9 mouse cellular contexts compared by ENCODE assay signal in the genomic region with DNA sequence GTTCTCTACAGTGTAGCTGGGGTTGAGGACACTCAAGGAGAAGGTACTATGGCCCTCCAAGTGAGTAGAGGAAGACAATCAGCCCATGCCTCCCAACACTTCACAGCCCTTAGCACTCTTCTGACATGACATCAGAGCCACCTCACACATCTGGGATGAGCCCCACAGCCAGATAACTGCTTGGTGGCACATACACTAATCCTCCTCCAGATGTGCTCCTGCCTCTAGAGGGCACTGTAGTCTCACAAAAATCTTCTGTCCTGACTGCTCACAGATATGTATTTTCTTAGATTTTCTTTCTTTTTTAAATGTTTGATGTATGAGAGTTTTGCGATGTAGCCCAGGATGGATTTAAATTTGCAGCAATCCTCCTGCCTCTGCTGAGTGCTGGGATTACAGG. TPM values are rescaled to one million over a fixed set of nuclear protein-coding genes. Genes with fewer than 3 reads are reported as not detected.
DNase-seq lines count a peak whose midpoint lies in the region; ATAC-seq and TF ChIP-seq lines count a peak whose summit lies in the region.
"Had no signal": no experiment of that assay in that cellular context is flagged by ENCODE, and none has a peak within 500 bp of the region (broad histone marks: within the 10 kb centered on the region; RNA-seq: fewer than 3 reads in every experiment).

No protein-coding gene starts in this region.

- no peak overlapping the region for H3K9ac ChIP-seq in midbrain, postnatal 0 days (replicated peaks; ENCODE audit: low read length, poor library complexity, severe bottlenecking)
- H3K9ac ChIP-seq in midbrain, embryonic 15.5 days = no peak overlapping the region
- H3K9ac ChIP-seq in intestine, embryonic 15.5 days = no peak overlapping the region
- H3K9ac ChIP-seq: hindbrain, embryonic 15.5 days had no signal

- peaks cover 30% of the 10 kb centered on the region for H3K36me3 ChIP-seq in midbrain, postnatal 0 days (ENCODE audit: insufficient read depth, low read length)
- H3K36me3 ChIP-seq in midbrain, embryonic 15.5 days (replicated peaks) = peaks cover 22% of the 10 kb centered on the region
- peaks cover 26% of the 10 kb centered on the region for H3K36me3 ChIP-seq in intestine, embryonic 15.5 days

- no peak overlapping the region for H3K4me3 ChIP-seq in midbrain, postnatal 0 days (ENCODE audit: low read depth, low read length)
- H3K4me3 ChIP-seq in midbrain, embryonic 15.5 days = no peak overlapping the region
- no peak overlapping the region for H3K4me3 ChIP-seq in intestine, embryonic 15.5 days (replicated peaks)
- H3K4me3 ChIP-seq: hindbrain, embryonic 15.5 days had no signal

- ATAC-seq in midbrain, postnatal 0 days (ENCODE audit: low FRiP score) = no peak
- no peak; the same call in 1 of the 2 replicates for ATAC-seq in midbrain, embryonic 15.5 days (replicated peaks)
- ATAC-seq in intestine, embryonic 15.5 days = peak; percentile 42; the same call in 1 of the 2 replicates

- peak; percentile 61 for TF ChIP-seq CTCF in midbrain, postnatal 0 days (IDR thresholded peaks at IDR 0.05)

- H3K4me2 ChIP-seq in midbrain, postnatal 0 days (ENCODE audit: low read depth, low read length, poor library complexity, severe bottlenecking) = no peak overlapping the region
- no peak overlapping the region for H3K4me2 ChIP-seq in midbrain, embryonic 15.5 days
- no peak overlapping the region for H3K4me2 ChIP-seq in intestine, embryonic 15.5 days (replicated peaks)
- H3K4me2 ChIP-seq: hindbrain, embryonic 15.5 days had no signal

- H3K4me1 ChIP-seq in midbrain, postnatal 0 days (ENCODE audit: insufficient read depth, low read length) = no peaks in the 10 kb centered on the region
- no peaks in the 10 kb centered on the region for H3K4me1 ChIP-seq in midbrain, embryonic 15.5 days
- no peaks in the 10 kb centered on the region for H3K4me1 ChIP-seq in intestine, embryonic 15.5 days (replicated peaks)
- H3K4me1 ChIP-seq: hindbrain, embryonic 15.5 days had no signal

- H3K27me3 ChIP-seq in midbrain, postnatal 0 days (ENCODE audit: insufficient read depth, low read length) = no peaks in the 10 kb centered on the region
- no peaks in the 10 kb centered on the region for H3K27me3 ChIP-seq in midbrain, embryonic 15.5 days (replicated peaks)
- H3K27me3 ChIP-seq in intestine, embryonic 15.5 days (replicated peaks) = no peaks in the 10 kb centered on the region
- H3K27me3 ChIP-seq: hindbrain, embryonic 15.5 days had no signal

- WGBS in midbrain, postnatal 0 days = 94% methylated on average over 1 of the region's 1 CpGs
- 98% methylated on average over 1 of the region's 1 CpGs for WGBS in midbrain, embryonic 15.5 days
- 90% methylated on average over 1 of the region's 1 CpGs for WGBS in intestine, embryonic 15.5 days

- H3K27ac ChIP-seq in midbrain, postnatal 0 days (ENCODE audit: low read depth, low read length) = no peak overlapping the region
- no peak overlapping the region for H3K27ac ChIP-seq in midbrain, embryonic 15.5 days
- no peak overlapping the region for H3K27ac ChIP-seq in intestine, embryonic 15.5 days
- H3K27ac ChIP-seq: hindbrain, embryonic 15.5 days had no signal

- peak; percentile 43 for DNase-seq in cerebellum, adult 9-10 months
- no peak for DNase-seq in cerebellum, adult 11 months
- DNase-seq in midbrain, postnatal 0 days (ENCODE audit: low spot score) = peak; percentile 22
- peak; percentile 67 for DNase-seq in c-Kit-positive CD71-positive TER-119-negative erythroid progenitor cells, embryonic 14.5 days (ENCODE audit: low read depth)
- peak; percentile 76 for DNase-seq in lung, postnatal 14 days
- peak; percentile 77 for DNase-seq in thymus, postnatal 14 days

- no peaks in the 10 kb centered on the region for H3K9me3 ChIP-seq in midbrain, postnatal 0 days (ENCODE audit: low read length)
- no peaks in the 10 kb centered on the region for H3K9me3 ChIP-seq in midbrain, embryonic 15.5 days
- H3K9me3 ChIP-seq in intestine, embryonic 15.5 days = no peaks in the 10 kb centered on the region
- H3K9me3 ChIP-seq: hindbrain, embryonic 15.5 days had no signal

RNA-seq across cellular contexts. Expression of gene Sae1, which starts 11.1 kb away (rescaled TPM):
- 84.6 and 98.2 TPM in 2 replicates for total RNA-seq in midbrain, postnatal 0 days (2014; rRNA removed)
- 195 and 199 TPM in 2 replicates for polyA plus RNA-seq in midbrain, postnatal 0 days (2015; fragmentation: Nextera tagmentation; extraction: Ambion mirVana)
- 243 and 256 TPM in 2 replicates for polyA plus RNA-seq in midbrain, embryonic 15.5 days (2015; fragmentation: Nextera tagmentation; extraction: Ambion mirVana)
- 270 and 284 TPM in 2 replicates for polyA plus RNA-seq in intestine, embryonic 15.5 days (2015; fragmentation: Nextera tagmentation; extraction: Ambion mirVana)

RNA-seq across cellular contexts. Expression of gene Zc3h4, which starts 24.2 kb away (rescaled TPM):
- 38.4 and 41.1 TPM in 2 replicates for total RNA-seq in midbrain, postnatal 0 days (2014; rRNA removed)
- 9.2 and 9.7 TPM in 2 replicates for polyA plus RNA-seq in midbrain, postnatal 0 days (2015; fragmentation: Nextera tagmentation; extraction: Ambion mirVana)
- polyA plus RNA-seq in midbrain, embryonic 15.5 days (2015; fragmentation: Nextera tagmentation; extraction: Ambion mirVana) = 20.0 and 22.1 TPM in 2 replicates
- 13.8 and 14.4 TPM in 2 replicates for polyA plus RNA-seq in intestine, embryonic 15.5 days (2015; fragmentation: Nextera tagmentation; extraction: Ambion mirVana)
